Mouse (Mus musculus): ENCODE measurements around the gene Dguok.

Dguok gene

DNA sequence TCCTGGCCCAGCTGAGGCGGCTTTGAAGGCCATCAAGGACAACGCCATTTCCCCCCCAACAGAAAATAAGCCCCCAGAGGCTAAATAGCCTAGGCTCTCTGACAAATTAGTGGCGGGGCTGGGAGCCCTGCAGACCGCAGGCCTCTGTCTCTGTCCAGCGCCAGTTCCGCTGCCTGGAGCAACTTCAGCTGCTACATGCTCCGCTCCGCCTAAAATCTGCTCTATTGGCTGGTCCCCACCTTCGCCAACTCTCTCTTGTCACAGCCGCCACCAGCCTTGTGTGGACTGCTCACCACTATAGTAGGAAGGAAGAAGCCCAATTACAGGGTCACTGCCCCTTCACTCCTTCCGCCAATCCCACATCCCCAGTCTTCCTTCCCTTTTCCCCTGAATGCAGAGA is 53.1 kb downstream of the Dguok start:
- peak; percentile 15 for DNase-seq

DNA sequence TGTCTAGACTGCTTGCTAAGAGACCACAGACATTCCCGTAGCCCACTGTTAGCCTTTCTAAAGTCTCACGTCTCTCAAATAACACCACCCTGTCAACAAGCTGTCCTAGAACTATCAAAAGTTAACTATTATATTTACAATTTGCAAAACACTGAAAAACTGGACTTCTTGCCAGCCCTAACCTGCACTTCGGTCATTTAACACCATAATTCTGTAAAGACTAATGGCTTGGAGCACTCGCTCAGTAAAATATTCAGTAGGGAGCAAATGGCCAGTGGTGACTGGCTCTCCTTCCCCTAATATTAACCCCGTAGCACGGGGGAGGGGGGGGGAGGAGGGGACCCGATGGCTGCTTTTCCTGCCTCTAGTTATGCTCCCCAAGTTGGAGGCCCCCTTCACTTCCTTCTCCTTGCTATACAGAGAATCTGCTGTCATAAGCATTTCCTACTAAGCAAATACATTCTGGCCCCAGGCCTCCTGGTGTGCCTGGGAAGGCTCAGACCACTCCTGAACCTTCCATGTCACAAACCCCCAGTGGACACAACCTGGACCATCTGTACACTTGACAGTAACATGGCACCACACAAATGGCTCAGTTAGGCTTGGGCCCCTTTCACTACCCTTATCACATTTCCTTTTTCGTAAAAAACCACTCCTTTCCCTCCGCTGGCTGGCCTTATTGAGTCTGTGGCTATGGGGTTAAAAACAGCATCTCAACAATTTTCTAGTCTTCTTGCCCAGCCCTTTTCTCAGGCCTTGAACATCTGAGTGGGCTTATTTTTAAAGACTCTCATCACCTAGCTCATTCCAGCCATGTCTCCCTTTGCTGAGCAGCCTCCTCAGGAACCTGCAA is 56.1 kb downstream of the Dguok start:
- DNase-seq: no peak

DNA sequence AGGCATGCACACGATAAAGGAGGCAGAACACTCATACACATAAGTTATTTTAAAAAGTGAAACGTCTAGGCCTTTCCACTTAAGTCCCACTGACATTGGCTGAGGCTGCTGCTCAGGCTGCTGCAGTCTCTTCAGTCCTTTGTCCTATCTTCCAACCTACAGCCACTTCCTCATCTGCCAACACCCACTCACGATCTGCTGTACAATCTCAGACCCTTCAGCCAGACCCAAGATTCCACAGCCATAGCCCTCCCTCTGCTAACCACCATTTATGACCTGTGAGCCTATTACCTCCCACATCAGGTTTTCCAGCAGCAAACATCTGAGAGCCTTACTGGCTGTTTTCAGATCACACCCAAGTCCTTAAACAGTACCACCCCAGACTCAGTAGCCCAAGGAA is 57.3 kb downstream of the Dguok start:
- DNase-seq: no peak

DNA sequence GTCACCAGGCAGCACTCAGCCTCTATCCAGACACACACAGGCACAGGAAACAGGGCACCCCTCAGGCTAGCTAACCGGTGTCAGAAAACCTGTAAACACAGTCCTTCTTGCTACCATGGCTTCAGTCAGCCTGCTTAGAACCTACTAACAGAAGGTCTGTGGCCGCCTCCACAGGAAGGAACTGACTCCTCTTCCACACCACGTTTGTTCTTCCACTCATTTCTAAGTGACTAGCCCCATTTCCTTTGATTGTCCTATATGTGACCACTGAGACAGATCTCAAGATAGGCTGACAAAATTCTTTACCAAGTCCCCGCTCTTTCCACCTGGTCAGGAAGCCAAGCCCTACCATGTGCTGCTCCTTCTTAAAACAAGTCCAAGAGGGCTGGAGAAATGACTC is 57.9 kb downstream of the Dguok start:
- no peak for DNase-seq

DNA sequence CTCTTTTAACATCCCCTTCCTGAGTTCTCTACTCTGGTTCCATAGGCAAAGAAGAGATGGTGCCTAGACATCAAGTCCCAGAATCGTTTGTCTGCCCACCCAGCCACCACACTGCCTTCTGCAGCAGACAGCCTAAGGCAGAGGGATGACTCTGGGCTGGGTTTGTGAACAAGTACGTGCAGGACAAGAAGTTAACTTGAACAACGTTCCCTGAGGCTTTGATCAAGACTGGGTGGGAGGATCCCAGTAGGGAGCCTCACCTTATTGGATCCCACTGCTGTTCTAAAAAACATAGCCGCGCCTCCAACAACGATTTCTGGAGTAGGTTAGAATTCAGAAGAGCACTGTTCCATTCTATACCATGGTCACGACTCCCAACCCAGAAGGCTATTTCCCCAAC is 59.7 kb downstream of the Dguok start:
- no peak for DNase-seq

- DNase-seq: no peak
Measured at GRCm38 (mm10) chr6:83445796-83446195, 61.0 kb downstream of the Dguok start.

GRCm38 (mm10) chr6:83443441-83444340 is 63.1 kb downstream of the Dguok start:
- peak; percentile 65 for DNase-seq

DNA sequence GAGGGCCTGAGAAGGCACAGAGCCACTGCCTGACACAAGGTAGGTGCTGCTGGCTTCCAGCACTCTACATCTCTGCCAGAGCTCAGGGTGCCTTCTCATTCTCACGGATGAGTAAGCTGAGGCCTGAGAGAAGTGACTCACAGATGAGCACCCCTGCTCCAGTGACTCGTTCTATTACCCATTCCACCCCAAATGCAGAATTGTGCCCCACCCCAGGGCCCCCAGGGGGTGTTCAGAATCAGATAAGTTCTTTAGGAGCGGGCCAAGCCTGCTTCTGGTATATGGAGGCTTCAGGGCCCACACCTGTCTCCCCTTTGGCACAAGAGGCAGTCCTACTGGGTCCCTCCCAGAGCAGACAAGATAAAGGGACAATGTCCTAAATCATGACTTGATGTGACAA is 64.1 kb downstream of the Dguok start:
- DNase-seq: no peak

GRCm38 (mm10) chr6:83441259-83442061 is 65.3 kb downstream of the Dguok start:
- DNase-seq: peak; percentile 83

DNA sequence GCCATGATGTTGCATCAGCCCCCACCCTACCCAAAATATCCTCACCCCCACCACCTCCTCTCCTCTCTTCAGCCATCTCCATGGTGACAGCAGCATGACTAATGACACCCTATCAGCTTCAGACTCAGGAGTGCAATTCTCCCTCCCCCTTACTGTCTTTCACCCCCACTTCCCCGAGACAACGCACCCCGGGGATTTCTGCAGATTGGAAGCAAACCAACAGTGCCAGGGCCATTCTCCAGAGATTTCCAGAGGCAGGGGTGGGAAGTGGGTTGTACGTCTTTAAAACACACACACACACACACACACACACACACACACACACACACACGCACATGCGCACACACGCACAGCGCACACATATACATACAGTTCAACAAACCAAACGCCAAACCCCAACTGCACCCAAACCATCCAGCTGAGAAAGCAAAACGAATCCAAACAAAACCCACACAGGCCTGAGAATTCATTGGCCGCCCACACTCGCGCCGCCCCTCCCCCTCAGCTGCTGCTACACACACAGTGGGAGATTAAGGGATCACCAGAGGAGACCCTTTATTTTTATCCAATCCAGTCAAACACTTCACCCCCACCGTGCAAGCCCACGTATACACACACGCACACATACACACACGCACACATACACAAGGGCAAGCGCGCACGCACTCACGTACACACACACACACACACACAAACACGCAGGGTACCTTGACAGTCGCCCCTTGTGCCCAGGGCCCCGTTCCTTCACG is 66.1 kb downstream of the Dguok start:
- peak; percentile 87 for DNase-seq

DNA sequence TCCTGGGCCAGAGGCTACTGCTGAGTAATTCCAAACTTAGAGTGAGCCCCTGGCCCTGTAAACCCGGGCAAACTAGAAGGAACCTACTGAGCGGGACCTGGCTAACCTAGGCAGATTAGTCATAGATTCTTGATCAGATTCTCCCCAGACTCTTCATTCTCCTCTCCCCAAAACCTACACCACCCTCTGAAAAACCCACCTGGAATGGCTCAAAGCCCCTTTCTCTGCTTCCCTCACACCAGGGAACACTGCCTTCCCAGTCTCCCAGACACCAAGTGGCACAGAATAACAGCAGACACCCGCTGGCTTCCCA is 66.6 kb downstream of the Dguok start:
- DNase-seq: no peak

DNA sequence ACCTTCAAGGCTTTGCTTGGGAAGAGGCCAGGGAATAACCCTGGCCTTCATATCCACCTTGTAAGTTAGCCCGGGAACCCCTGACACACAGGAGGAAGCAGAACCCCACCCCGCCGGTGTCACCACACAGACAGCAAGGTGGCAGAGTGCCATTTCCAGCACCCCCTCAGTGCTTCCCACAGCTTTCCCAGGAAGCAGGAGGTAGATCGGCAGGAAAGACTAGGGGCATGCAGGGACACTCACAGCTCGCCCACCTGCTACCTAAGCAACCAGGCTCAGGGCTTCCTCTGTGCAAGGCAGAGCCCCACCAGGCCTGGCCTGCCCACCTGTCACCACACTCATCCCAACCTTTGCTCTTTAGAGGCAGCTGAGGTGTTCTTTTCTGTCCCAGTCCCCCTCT is 67.0 kb downstream of the Dguok start:
- DNase-seq: no peak

GRCm38 (mm10) chr6:83439119-83439767 is 67.5 kb downstream of the Dguok start:
- DNase-seq: no peak

GRCm38 (mm10) chr6:83438584-83438983 is 68.2 kb downstream of the Dguok start:
- DNase-seq: no peak

DNA sequence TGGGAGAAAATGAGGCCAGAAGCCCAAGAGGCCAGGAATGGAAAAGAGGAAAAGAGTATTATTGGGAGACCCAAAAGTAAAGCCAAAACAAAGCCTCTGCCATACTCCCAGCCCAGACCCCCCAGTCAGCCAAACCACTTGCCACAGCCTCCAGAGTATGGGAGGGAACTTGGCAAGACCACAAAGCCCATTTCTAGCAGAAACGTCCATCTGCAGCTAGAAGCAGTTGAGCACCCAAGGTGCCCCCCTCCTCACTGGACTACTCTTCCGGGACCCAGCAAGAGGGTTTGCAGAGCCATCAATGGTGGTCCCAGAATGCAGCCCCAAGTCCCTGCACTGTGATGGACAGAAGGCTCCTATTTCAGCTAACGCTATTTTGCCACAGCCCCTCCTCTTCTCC is 69.0 kb downstream of the Dguok start:
- no peak for DNase-seq

- no peak for DNase-seq
Measured at GRCm38 (mm10) chr6:83437225-83437624, 69.5 kb downstream of the Dguok start.

GRCm38 (mm10) chr6:83436547-83436946 is 70.2 kb downstream of the Dguok start:
- DNase-seq: no peak

- DNase-seq: no peak
Measured at GRCm38 (mm10) chr6:83435174-83435573, 71.6 kb downstream of the Dguok start.

- DNase-seq: no peak
Measured at GRCm38 (mm10) chr6:83433546-83433945, 73.2 kb downstream of the Dguok start.

GRCm38 (mm10) chr6:83432966-83433365 is 73.8 kb downstream of the Dguok start:
- no peak for DNase-seq

Measured in right cerebral cortex, postnatal 4 days (tissue).